Mouse (Mus musculus) cerebellum, postnatal 36 days (tissue): Measurements from ENCODE around the gene Tuba1b.

ENCODE experiments used
- DNase-seq, 2 experiments: peaks; one replicate each; pipeline ENCODE4 v3.0.0; 2021 to 2022; ENCODE audit warnings: mixed read lengths in 2 of 2

Tuba1b gene

GRCm38 (mm10) chr15:98953401-98954356 is 19.3 kb upstream of the Tuba1b start, which contains the start of the genes Gm49450 and Tuba1a:
TSS of gene Gm49450 (minus strand) at chr15:98953551.
TSS of gene Tuba1a (minus strand) at chr15:98953703.
- DNase-seq, result peak; percentile 97 to 99

GRCm38 (mm10) chr15:98952751-98953400 is 18.5 kb upstream of the Tuba1b start:
- DNase-seq, result peak in 1 of 2 experiments; percentile 72

DNA sequence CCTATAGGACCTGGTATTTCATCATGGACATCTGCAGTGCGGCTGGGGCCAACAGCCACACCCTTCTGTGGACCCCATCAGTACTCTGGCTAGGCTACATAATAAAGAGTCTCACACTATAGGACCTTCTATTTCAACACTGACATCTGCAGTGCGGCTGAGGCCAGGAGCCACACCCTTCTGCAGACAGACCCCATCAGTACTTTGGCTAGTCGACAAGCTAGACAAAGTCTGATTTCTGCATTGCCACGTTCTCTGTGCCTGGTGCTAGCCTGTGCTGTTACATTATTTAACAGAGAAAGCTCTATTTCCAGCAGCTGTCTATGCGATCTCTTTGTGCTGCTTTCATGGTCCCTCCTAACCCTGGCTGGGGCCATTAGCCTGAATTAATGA is 17.7 kb upstream of the Tuba1b start:
- peak in 1 of 2 experiments; percentile 24 for DNase-seq

DNA sequence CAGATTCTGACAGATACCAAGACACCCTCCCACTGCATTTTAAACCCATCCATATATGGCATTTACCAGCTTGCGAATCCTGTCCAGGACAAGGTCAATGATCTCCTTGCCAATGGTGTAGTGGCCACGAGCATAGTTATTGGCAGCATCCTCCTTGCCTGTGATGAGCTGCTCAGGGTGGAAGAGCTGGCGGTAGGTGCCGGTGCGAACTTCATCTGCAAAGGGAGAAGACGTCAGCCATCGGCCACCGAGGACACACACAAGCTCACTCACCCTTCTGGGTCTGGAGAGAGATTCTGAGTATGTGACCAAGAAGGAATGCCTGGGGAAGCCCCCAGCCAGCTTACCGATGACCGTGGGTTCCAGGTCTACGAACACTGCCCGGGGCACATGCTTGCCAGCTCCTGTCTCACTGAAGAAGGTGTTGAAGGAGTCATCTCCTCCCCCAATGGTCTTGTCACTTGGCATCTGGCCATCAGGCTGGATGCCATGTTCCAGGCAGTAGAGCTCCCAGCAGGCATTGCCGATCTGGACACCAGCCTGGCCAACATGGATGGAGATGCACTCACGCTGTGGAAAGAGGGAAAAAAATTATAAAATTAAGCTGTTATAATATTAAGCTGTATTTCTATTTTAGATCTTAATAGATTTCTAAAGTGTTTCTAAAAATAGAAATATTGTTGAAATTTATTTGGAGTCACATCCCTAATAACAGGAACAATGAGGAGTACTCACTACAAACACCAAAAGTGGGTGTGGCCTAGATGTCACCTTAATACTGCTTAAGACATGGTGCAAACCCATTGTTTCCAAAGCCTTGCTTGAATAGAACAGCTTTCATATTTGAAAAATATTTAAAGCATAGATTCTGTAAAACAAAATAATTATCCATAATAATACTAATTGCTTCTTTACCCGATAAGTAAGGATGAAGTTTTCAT is 17.0 kb upstream of the Tuba1b start:
- DNase-seq, result peak in 1 of 2 experiments; percentile 43

DNA sequence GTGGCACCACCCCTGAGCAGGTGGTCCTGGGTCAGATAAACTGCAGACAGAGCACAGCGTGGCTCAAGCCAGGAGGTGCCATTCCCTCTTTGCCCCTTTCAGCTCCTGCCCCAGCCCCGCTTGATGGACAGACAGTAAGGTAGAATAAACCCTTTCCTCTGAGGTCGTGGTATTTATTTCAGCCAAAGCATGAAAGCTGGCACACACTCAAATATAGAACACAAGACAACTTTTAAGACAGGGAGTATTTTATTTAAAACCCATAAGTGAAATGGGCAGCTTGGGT is 15.2 kb upstream of the Tuba1b start:
- DNase-seq, result peak in 1 of 2 experiments; percentile 16

DNA sequence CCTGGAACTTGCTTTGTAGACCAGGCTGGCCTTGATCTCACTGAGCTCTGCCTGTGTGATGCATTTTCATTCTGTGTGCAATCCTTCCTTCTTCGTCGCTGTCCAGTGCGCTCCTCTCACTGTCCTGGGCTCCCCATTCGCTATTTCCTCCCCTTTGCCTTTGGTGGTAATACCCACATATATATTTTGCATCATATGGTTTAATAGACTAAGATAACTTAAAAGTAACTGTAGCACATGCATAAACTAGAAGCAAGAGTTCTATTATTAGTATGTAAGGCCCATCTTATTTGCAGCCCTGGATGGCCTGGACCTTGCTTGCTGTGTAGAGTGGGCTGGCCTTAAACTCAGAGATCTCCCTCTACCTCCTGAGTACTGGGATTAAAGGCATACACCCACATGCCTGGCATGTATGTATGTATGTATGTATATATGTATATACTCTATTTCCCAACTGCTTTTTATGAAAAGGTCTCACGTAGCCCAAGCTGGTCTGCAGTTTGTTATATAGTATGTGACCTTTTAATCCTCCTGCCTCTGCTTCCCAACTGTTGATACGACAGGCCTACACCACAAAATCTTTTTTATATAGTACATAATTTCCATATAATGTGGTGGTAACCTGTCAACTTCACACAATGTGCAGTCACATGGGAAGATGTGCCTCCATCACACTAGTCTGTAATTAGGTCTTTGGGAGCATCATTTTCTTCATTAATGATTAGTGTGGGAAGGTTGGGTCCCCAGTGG is 14.7 kb upstream of the Tuba1b start:
- no peak for DNase-seq

DNA sequence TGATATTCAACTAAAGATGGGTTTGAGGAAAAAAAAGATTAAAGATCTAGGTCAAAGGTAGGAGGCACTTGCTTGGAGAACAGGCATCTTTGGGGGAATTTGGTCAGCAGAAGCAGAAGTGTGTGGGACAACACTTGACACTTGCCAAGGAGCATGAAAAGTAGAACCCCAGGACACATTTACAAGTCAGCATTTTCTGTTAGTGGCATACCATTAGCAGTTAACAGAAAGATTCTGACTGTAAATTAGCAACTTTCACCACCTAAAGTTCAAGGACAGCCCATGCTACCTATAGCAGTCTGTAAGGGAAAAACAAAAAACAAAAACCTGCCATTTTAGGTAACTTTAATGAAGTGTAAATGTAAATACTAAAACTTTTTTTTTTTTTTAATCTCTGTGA is 14.0 kb upstream of the Tuba1b start:
- DNase-seq, result no peak

DNA sequence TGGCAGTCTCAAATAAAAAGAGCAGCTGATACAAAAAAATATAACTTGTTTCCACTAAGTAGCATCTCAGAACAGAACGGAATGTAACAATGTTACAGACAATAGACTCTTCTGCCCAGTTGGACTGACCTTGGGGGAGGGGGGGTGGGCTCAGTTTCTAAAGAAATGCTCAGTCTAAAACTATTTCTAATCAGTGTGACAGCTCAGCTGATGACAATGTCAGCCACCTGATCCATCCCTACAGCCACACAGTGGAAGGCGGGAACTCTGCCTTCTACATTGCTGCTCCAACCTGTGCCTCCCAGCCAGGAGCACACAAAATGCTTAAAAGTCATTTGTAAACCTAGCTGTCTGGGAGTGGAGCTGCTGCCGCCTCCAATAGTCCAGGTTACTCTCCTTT is 13.5 kb upstream of the Tuba1b start:
- no peak for DNase-seq

DNA sequence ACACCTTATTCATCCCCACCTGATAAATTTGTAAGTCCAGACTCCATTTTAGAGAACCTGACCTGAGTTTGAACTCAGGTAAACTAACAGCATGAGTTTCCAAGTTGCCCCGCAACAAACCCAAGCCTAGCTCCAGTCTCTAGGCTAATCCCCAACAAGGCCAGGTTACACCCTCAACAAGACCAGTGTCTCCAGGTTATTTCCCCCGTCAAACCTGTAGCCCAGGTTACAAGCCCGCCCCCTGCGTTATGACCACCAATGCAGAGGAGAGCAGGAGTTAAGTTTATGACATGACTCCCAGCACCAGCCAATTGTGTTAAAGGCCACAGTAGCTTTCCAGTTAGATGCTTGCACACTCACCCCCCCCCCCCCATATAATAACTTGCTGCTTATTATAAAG is 8.8 kb upstream of the Tuba1b start:
- no peak for DNase-seq

DNA sequence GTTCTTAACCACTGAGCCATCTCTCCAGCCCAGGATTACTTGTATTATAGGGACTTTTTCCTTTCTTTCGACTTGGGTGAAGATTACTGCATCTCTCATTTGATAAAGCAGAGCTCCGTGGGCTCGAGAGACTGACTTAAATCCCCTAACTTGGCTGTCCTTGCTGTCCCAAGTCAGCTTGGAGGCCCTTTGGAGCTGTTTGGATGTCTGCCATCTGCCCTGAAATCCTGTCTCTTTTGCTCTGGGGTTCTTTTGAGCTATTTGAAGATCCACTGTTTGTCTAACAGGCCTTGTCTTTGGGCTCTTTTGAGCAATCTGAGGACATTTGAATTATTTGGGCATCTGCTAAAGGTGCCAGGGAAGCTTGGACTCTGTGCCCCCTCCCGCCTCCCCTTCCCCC is 7.7 kb upstream of the Tuba1b start:
- DNase-seq, result no peak

DNA sequence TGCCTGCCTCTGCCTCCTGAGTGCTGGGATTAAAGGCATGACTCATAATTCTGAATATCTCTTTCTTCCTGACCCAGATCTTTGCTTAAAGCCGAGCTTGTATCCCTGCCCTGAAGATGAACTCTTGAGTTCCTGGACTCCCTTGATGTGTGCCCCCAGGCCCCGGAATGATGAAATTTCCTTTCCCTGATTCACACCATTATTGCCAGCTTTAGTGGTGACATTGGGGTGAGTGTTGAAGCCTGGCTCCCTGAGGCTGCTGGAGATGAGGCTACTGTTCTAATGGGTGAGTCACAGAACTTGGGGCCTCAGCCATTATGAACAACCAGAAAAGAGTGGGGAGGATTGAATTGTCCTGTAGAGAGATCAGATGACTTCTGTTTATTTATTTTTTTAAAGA is 7.2 kb upstream of the Tuba1b start:
- DNase-seq, result no peak

DNA sequence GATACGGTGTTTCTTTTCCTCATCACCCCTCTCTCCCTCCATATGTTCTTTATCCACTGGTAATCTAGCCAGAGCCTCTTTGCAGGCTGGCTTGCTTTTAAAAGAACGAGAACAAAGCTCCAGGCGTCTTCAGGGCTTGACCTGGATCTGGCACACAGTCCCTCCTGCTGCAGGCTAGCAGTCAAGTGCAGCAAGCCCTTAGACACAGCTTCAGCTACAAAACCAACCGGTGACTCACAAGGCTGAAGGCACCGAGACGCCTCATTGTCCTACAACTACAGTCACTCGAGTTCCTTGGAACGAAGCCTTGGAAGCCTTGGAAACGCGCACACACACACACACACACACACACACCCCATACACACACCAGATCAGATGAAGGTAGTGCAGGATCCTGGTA is 6.5 kb upstream of the Tuba1b start:
- DNase-seq, result peak; percentile 32 to 52

GRCm38 (mm10) chr15:98933833-98934216 is 540 bp downstream of the Tuba1b start:
- peak; percentile 96 to 98 for DNase-seq

DNA sequence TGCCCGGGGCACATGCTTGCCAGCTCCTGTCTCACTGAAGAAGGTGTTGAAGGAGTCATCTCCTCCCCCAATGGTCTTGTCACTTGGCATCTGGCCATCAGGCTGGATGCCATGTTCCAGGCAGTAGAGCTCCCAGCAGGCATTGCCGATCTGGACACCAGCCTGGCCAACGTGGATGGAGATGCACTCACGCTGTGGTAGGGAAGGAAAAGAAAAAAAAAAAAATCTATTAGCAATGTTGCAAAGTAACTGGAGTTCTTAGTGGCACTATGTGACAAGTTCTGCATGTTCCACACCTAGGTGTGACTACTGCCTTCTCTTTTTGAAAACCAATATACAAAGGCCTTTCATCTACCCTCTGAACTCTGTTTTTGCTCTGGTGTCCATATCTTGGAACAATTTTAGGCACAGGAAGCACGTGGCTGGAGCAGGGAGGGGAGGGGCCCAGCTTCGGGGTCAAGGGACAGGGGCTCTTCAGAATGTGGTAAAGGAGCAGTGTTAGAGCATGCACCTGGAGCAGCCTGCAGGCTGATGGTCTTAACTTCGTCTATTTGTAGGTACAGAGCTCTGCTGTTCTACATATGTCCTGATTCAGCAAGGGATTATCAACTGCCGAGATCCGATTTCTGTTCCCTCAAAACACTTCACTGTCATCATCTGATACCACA is 1.2 kb downstream of the Tuba1b start:
- DNase-seq, result peak; percentile 47 to 57

DNA sequence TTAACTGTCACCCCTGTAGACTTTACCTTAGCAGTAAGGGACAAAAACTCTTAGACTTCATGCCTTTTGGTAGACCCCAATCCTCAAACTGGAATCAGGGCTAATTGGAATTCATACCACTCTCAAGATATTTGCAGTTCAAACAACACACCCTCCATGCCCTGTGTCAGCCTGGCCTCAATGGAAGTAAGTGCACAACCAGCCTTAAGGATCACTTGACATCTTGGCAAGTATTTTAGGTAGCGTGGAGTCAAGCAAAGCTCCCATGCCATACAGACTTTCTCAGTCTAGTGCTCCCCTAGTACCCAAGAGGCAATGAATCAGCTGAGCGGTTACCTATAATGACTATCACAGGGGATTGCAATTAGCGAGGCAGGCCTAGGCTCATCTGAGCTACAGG is 3.4 kb downstream of the Tuba1b start:
- no peak for DNase-seq

- DNase-seq, result no peak
Measured at GRCm38 (mm10) chr15:98930017-98930734, 4.2 kb downstream of the Tuba1b start.

GRCm38 (mm10) chr15:98928598-98929240 is 5.6 kb downstream of the Tuba1b start:
- peak; percentile 79 to 85 for DNase-seq

- no peak for DNase-seq
Measured at GRCm38 (mm10) chr15:98927566-98927965, 6.8 kb downstream of the Tuba1b start.

DNA sequence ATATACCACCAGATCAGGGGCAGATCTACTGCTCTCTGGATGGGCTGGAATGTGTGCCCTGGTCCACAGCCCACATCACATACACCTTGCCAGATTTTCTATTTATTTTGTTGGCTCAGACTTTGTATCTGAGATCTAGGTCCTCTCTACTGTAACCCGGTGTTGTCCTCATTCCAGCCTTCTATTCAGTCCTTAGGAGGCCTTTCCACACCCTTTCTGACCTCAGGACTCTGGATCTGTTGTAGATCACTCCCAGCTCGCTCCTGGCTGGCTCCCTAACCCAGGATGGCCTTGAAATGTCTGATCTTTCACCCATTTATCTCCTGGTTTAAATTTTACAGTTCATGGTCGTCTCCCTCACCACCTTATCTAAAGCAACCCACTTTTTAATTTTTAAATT is 9.7 kb downstream of the Tuba1b start:
- no peak for DNase-seq

DNA sequence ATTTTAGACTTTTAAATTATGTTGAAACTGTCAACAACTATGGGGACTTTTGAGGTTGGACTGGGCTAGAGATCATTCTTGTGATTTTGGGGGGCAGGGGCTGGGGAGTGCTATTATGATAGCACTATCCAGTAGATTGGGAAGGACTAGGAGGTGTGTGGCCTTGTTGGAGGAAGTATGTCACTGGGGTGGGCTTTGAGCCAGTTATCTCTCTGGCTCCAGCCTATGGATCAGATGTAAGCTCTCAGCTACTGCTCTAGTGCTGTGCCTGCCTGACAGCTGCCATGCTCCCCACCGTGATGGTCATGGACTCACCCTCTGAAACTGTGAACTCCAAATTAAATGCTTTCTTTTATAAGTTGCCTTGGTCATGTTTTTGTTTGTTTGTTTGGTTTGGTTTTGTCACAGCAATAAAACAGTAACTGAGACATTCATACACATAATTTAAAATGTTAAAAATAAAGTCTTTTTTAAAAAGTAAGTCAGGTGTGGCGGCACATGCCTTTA is 11.3 kb downstream of the Tuba1b start:
- no peak for DNase-seq
